Mouse (Mus musculus) forebrain, postnatal 0 days (tissue): ENCODE results near the gene Nrip3. TPM values are rescaled to one million over a fixed set of nuclear protein-coding genes. Genes with fewer than 3 reads are reported as not detected.

ENCODE experiments used
- ATAC-seq: fragments of 200-750 bp; cut with Nextera tagmentation; 2 replicates; pipeline ENCODE4 v1.8.0; 2017; ENCODE audit warnings: mild to moderate bottlenecking, moderate library complexity
- DNase-seq: peaks from one replicate; pipeline ENCODE4 v3.0.0-alpha.2; 2015
- H3K27ac ChIP-seq: fragments of 300-500 bp; sonication (generic); 2 replicates; pipeline ENCODE4 v1.5.1; 2014; ENCODE audit warnings: low read depth, mild to moderate bottlenecking, antibody characterized with exemption, low read length, moderate library complexity, mixed read lengths
- H3K27me3 ChIP-seq: fragments of 300-500 bp; sonication (generic); 2 replicates; pipeline ENCODE4 v1.6.1; 2014; ENCODE audit warnings: mild to moderate bottlenecking, low read length, mixed read lengths; ENCODE audit not compliant: insufficient read depth
- H3K36me3 ChIP-seq: fragments of 300-500 bp; sonication (generic); 2 replicates; pipeline ENCODE4 v1.6.1; 2014; ENCODE audit warnings: mild to moderate bottlenecking, moderate library complexity; ENCODE audit not compliant: insufficient read depth
- H3K4me1 ChIP-seq: fragments of 300-500 bp; sonication (generic); 2 replicates; pipeline ENCODE4 v1.6.1; 2014; ENCODE audit warnings: antibody characterized with exemption; ENCODE audit not compliant: insufficient read depth
- H3K4me2 ChIP-seq: fragments of 300-500 bp; sonication (generic); 2 replicates; pipeline ENCODE4 v1.6.1; 2014; ENCODE audit warnings: low read depth, mild to moderate bottlenecking, moderate library complexity
- H3K4me3 ChIP-seq: fragments of 300-500 bp; sonication (generic); 2 replicates; pipeline ENCODE4 v1.5.1; 2014; ENCODE audit warnings: low read depth, low read length, mixed read lengths
- H3K9ac ChIP-seq: fragments of 300-500 bp; sonication (generic); 2 replicates; pipeline ENCODE4 v1.6.1; 2014; ENCODE audit warnings: mild to moderate bottlenecking
- H3K9me3 ChIP-seq: fragments of 300-500 bp; sonication (generic); 2 replicates; pipeline ENCODE4 v1.6.1; 2016; ENCODE audit warnings: low read length
- CTCF ChIP-seq: sonication (generic); IDR thresholded peaks from 2 replicates; pipeline ENCODE4 v1.5.1; 2016; ENCODE audit warnings: antibody characterized with exemption, control low read depth, low read depth
- WGBS: fragments of 180-500 bp; shearing (Covaris S2); extraction: QIAGEN DNeasy Blood & Tissue Kit; methylation state at CpG from one replicate; pipeline ENCODE4 v1.1.7; 2014; 5-methylcytosine and 5-hydroxymethylcytosine counted together
- polyA plus RNA-seq: library from polyadenylated mRNA; unstranded; fragments of >200 nt; fragmentation: Nextera tagmentation; extraction: Ambion mirVana; gene quantifications from 2 replicates; pipeline ENCODE4 v1.2.1, GENCODE M21; 2015
- total RNA-seq: library from RNA; depleted of rRNA; stranded (reverse); fragments of >200 nt; gene quantifications from 2 replicates; pipeline ENCODE4 v1.2.3, GENCODE M21; 2014

Gene Nrip3
- total and polyA plus RNA-seq, 2 experiments from 2014 or later: 21.9 to 43.4 TPM

DNA sequence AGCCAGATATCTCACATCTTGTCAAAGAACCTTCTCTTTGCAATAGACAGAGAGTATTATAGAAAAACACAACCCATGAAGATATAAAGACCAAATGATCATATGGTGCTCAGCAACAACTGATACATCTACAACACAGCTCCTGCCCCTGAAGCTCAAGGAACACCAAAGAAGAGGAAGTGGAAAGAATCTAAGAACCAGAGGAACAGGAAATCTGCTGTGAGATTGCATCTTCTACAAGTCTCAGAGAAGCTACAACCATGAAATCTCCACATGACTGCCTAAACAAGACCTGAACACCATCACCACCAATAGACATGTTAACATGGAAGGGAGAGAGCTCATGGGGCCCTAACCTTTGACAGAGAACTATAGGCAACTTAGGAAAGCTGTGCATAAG, 9.6 kb downstream of the Nrip3 start:
- no peak overlapping the region for H3K9ac ChIP-seq
- no peaks in the 10 kb centered on the region for H3K36me3 ChIP-seq
- no peaks in the 10 kb centered on the region for H3K9me3 ChIP-seq
- H3K4me2 ChIP-seq: no peak overlapping the region
- TF ChIP-seq CTCF: no peak
- H3K4me3 ChIP-seq: no peak overlapping the region
- H3K27ac ChIP-seq: no peak overlapping the region
- no peaks in the 10 kb centered on the region for H3K27me3 ChIP-seq
- DNase-seq (no peak), ATAC-seq (no peak)
- H3K4me1 ChIP-seq: no peaks in the 10 kb centered on the region

DNA sequence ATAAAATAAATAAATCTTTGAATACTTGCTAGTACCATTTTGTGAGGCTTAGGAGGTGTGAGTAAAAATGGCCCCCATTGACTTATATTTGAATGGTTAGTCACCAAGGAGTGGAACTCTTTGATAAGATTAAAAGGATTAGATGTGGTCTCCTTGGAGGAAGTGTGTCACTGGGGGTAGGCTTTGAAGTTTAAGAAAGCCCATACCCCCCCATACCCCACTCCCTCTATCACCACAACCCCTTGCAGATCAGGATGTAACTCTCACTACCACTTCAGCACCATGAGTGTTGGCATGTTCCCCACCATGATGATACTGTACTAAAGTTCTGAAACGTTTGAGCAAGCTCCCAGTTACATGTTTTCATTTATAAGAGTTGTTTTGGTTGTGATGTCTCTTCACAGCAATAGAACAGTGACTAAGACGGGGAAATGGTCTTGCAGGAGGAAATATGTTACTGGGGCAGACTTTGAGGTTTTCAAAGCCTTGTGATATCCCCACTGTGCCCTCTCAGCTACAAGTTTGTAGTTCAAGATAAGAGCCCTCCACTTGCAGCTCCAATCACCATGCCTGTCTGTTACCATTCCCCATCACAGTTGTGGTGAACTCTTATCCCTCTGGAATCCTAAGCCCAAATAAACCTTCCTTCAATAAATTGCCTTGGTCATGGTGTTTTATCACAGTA, 13.0 kb downstream of the Nrip3 start:
- WGBS: 66% methylated on average over 2 of the region's 2 CpGs
- H3K4me2 ChIP-seq: no peak overlapping the region
- DNase-seq: no peak
- no peak overlapping the region for H3K9ac ChIP-seq
- ATAC-seq: no peak
- no peaks in the 10 kb centered on the region for H3K9me3 ChIP-seq
- H3K4me3 ChIP-seq: no peak overlapping the region
- H3K36me3 ChIP-seq: no peaks in the 10 kb centered on the region
- H3K27me3 ChIP-seq: no peaks in the 10 kb centered on the region
- TF ChIP-seq CTCF: no peak
- no peaks in the 10 kb centered on the region for H3K4me1 ChIP-seq
- no peak overlapping the region for H3K27ac ChIP-seq

DNA sequence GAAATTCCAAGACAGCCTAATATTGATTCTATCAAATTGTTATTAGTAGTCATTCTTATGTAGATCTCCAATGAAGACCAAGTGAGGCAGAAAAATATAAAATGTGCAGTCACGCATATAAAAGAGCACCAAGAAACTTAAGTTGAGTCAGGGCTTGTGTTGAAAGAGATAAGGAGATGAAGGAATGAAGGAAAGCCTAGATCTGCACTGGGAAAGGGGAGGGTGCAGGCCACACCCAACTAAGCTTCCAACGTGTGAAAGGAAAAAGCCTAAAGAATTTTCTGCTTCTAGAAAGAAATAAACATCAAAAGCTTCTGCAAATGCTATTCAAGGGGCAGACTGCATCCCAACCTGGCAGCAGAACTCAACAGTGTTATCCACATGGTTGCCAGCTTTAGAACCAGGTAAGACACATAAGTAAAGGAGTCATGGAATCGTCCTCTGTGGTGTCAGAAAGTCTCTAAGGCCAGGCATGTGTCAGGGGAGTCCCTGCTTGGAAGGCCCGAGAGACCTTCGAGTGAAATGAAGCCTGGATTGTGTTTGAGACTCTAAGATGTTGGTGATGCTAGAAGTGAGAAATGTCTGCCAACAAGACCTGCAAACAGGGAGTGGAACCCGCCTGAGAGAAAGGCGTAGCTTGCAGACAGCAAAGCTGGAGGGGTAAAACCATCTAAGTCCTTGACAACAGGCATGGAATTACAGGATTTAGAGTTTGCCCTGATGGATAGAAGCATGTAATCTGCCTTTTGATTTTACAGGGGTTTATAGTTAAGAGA, 14.1 kb downstream of the Nrip3 start:
- Histone ChIP-seq H3K27ac (no peak overlapping the region), H3K36me3 (no peaks in the 10 kb centered on the region), H3K9me3 (no peaks in the 10 kb centered on the region), H3K27me3 (no peaks in the 10 kb centered on the region), H3K9ac (no peak overlapping the region), H3K4me3 (no peak overlapping the region), H3K4me2 (no peak overlapping the region), H3K4me1 (no peaks in the 10 kb centered on the region)
- no peak for TF ChIP-seq CTCF
- ATAC-seq (no peak), DNase-seq (no peak)
- 86% methylated on average over 7 of the region's 7 CpGs for WGBS

DNA sequence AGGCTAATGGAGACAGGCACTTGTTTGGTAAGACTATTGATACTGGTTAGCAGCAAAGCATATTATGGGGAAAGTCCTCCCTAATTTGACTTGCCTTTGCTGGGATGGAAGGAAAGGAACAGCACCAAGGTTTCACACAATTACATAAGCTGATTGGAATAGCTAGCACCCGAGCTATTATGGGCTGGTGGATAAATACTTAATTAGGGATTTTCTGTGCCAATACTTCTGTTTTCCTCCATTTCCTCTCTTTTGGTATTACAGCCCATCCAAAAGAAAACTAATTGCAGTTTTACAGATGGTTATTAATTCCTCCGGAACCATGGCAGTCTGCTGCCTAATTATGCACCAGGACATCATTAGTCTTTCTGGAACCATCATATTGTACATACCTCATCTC, 17.8 kb downstream of the Nrip3 start:
- no peak overlapping the region for H3K27ac ChIP-seq
- H3K27me3 ChIP-seq: no peaks in the 10 kb centered on the region
- no peak overlapping the region for H3K9ac ChIP-seq
- H3K4me2 ChIP-seq: no peak overlapping the region
- H3K4me3 ChIP-seq: no peak overlapping the region
- peak; percentile 61; the same call in 1 of the 2 replicates for ATAC-seq
- WGBS: 18% methylated on average over 2 of the region's 2 CpGs
- TF ChIP-seq CTCF: no peak
- H3K36me3 ChIP-seq: no peaks in the 10 kb centered on the region
- H3K4me1 ChIP-seq: no peaks in the 10 kb centered on the region
- no peaks in the 10 kb centered on the region for H3K9me3 ChIP-seq
- peak; percentile 20 for DNase-seq

GRCm38 (mm10) chr7:109756291-109756690, 25.5 kb downstream of the Nrip3 start:
- DNase-seq (no peak), ATAC-seq (no peak)
- WGBS: 88% methylated on average over 3 of the region's 3 CpGs
- peaks cover 11% of the 10 kb centered on the region for H3K4me1 ChIP-seq
- no peaks in the 10 kb centered on the region for H3K36me3 ChIP-seq
- no peak overlapping the region for H3K4me2 ChIP-seq
- no peak for TF ChIP-seq CTCF
- no peak overlapping the region for H3K4me3 ChIP-seq
- no peaks in the 10 kb centered on the region for H3K9me3 ChIP-seq
- no peak overlapping the region for H3K27ac ChIP-seq
- H3K9ac ChIP-seq: no peak overlapping the region
- no peaks in the 10 kb centered on the region for H3K27me3 ChIP-seq

- no peak overlapping the region for H3K27ac ChIP-seq
- H3K4me3 ChIP-seq: no peak overlapping the region
- H3K4me1 ChIP-seq: peaks cover 11% of the 10 kb centered on the region
- H3K9ac ChIP-seq: no peak overlapping the region
- H3K27me3 ChIP-seq: no peaks in the 10 kb centered on the region
- DNase-seq: no peak
- H3K9me3 ChIP-seq: no peaks in the 10 kb centered on the region
- 0 out of 2 replicates have a peak, but pooled peaks cover 2% of the 10 kb centered on the region for H3K36me3 ChIP-seq
- WGBS: 90% methylated on average over 8 of the region's 8 CpGs
- ATAC-seq: no peak
- no peak overlapping the region for H3K4me2 ChIP-seq
- no peak for TF ChIP-seq CTCF
These were observed 27.8 kb downstream of the Nrip3 start for GRCm38 (mm10) chr7:109754034-109754433.
